Mouse (Mus musculus): Measurements from ENCODE around the gene Ubac1.

GRCm38 (mm10) chr2:26068592-26068991 is 47.0 kb upstream of the Ubac1 start:
- TF ChIP-seq MAX (IDR thresholded peaks at IDR 0.05; ENCODE audit: low read length) (no peak), RCOR1 (conservative IDR thresholded peaks at IDR 0.05; ENCODE audit: low read depth, low read length) (no peak), POLR2A (IDR thresholded peaks at IDR 0.05; ENCODE audit: low read depth, low read length) (no peak), BHLHE40 (IDR thresholded peaks at IDR 0.05; ENCODE audit: low read depth, low read length) (no peak), CTCF (conservative IDR thresholded peaks at IDR 0.05 in 1 of 2, IDR thresholded peaks at IDR 0.05 in 1 of 2; ENCODE audit: low read depth in 2 of 2, low read length in 2 of 2) (no peak), POLR2AphosphoS2 (IDR thresholded peaks at IDR 0.05; ENCODE audit: low read depth, low read length) (no peak), EP300 (IDR thresholded peaks at IDR 0.05; ENCODE audit: low read length) (no peak), TBP (conservative IDR thresholded peaks at IDR 0.05; ENCODE audit: low read depth, low read length) (no peak), PAX5 (IDR thresholded peaks at IDR 0.05; ENCODE audit: low read length) (no peak), JUND (conservative IDR thresholded peaks at IDR 0.05; ENCODE audit: low read depth, low read length) (no peak), SIN3A (IDR thresholded peaks at IDR 0.05; ENCODE audit: low read length) (no peak)

Measured in CH12.LX (cell line).